Mouse (Mus musculus) thymus, adult 2 months (tissue): Measurements from ENCODE around the gene Ttbk1. TPM values are rescaled to one million over a fixed set of nuclear protein-coding genes. Genes with fewer than 3 reads are reported as not detected.

Experiments
- DNase-seq: peaks from one replicate; pipeline ENCODE4 v3.0.0; 2021
- H3K27ac ChIP-seq: fragments of 200-500 bp; 2 replicates; pipeline ENCODE4 v1.5.1; 2012; ENCODE audit warnings: low read length, control low read depth; ENCODE audit not compliant: control insufficient read depth, insufficient read depth
- H3K27me3 ChIP-seq: fragments of 200-500 bp; 2 replicates; pipeline ENCODE4 v1.6.1; 2012; ENCODE audit warnings: mild to moderate bottlenecking, low read length, moderate library complexity, mixed read lengths; ENCODE audit not compliant: control insufficient read depth, insufficient read depth
- H3K36me3 ChIP-seq: fragments of 200-500 bp; 2 replicates; pipeline ENCODE4 v1.6.1; 2012; ENCODE audit warnings: mild to moderate bottlenecking, low read length, moderate library complexity; ENCODE audit not compliant: control insufficient read depth, insufficient read depth
- H3K4me1 ChIP-seq: fragments of 200-500 bp; replicated peaks from 2 replicates; pipeline ENCODE4 v1.6.1; 2012; ENCODE audit warnings: low read length; ENCODE audit not compliant: control insufficient read depth, insufficient read depth
- H3K4me3 ChIP-seq: fragments of 200-500 bp; 2 replicates; pipeline ENCODE4 v1.5.1; 2012; ENCODE audit warnings: mild to moderate bottlenecking, low read length, control low read depth, moderate library complexity; ENCODE audit not compliant: control insufficient read depth, insufficient read depth
- CTCF ChIP-seq: fragments of 200-500 bp; IDR thresholded peaks from 2 replicates; pipeline ENCODE4 v1.5.1; 2012; ENCODE audit warnings: mild to moderate bottlenecking, control low read depth, low read length, moderate library complexity, borderline replicate concordance; ENCODE audit not compliant: control insufficient read depth, poor library complexity, insufficient read depth; ENCODE audit errors: extremely low read depth
- POLR2A ChIP-seq: fragments of 200-500 bp; IDR thresholded peaks from 2 replicates; pipeline ENCODE4 v1.6.1; 2012; ENCODE audit warnings: mild to moderate bottlenecking, low read length, control low read depth, moderate library complexity; ENCODE audit not compliant: control insufficient read depth, poor library complexity, insufficient read depth; ENCODE audit errors: extremely low read depth
- WGBS: fragments of 180-500 bp; shearing (Covaris S2); methylation state at CpG from one replicate; pipeline ENCODE4 v1.1.7; 2018; 5-methylcytosine and 5-hydroxymethylcytosine counted together
- polyA plus RNA-seq: library from polyadenylated mRNA; depleted of rRNA; stranded (reverse); fragments of >200 nt; gene quantifications from 2 replicates; pipeline ENCODE4 v1.2.3, GENCODE M21; 2012

The Ttbk1 gene
- polyA plus RNA-seq, 1 experiment = 1.0 TPM

DNA sequence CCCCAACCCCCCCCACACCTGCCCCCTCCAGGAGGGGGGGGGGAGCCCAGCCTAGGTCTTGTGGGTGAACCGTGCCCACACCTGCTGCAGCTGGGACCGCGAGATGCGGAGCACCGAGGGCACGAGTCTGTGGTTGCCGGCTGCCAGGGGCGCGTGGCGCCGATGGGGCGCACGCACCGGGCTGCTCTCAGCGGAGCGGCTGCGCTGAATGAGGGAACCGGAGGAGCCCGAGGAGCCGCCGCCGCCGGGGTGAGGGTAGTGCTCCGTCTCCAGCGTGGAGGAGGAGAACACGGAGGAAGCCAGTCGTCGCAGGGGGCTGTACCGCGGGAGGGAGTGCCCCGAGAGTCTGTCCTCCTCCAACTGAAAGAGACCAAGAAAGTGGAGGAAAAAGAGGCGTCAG is 26.8 kb downstream of the Ttbk1 start:
- DNase-seq = peak; percentile 23
- Histone ChIP-seq H3K36me3 (no peaks in the 10 kb centered on the region), H3K4me3 (no peak overlapping the region), H3K27ac (no peak overlapping the region), H3K27me3 (peaks cover 10% of the 10 kb centered on the region; the same call in 1 of the 2 replicates), H3K4me1 (peaks cover 7% of the 10 kb centered on the region; the same call in 1 of the 2 replicates)
- WGBS = 1% methylated on average over 32 of the region's 32 CpGs
- no peak for TF ChIP-seq CTCF
- TF ChIP-seq POLR2A = no peak

DNA sequence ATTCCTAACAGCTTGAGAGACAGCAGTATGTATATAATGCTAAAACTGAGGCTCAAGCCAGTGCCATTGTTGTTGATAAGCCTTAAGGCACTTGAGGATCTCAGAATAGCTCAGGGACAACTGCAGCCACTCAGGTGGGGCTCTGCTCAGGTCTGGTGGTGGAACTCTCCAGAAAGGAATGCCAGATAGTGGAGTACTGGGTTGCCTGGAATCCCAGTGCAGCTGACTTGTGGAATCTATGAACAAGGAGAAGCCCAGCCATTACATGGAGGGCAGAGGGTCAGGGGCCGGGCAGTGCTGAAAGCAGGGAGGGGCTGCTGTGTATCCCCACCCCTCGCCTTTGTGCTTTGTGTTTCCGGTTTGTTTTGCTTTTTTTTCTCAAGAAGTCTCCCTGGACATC is 29.0 kb downstream of the Ttbk1 start:
- peaks cover 7% of the 10 kb centered on the region; the same call in 1 of the 2 replicates for H3K4me1 ChIP-seq
- no peak overlapping the region for H3K27ac ChIP-seq
- DNase-seq = no peak
- TF ChIP-seq POLR2A = no peak
- no peak for TF ChIP-seq CTCF
- H3K27me3 ChIP-seq = peaks cover 20% of the 10 kb centered on the region; the same call in 1 of the 2 replicates
- WGBS = 51% methylated on average over 3 of the region's 3 CpGs
- no peaks in the 10 kb centered on the region for H3K36me3 ChIP-seq
- no peak overlapping the region for H3K4me3 ChIP-seq

DNA sequence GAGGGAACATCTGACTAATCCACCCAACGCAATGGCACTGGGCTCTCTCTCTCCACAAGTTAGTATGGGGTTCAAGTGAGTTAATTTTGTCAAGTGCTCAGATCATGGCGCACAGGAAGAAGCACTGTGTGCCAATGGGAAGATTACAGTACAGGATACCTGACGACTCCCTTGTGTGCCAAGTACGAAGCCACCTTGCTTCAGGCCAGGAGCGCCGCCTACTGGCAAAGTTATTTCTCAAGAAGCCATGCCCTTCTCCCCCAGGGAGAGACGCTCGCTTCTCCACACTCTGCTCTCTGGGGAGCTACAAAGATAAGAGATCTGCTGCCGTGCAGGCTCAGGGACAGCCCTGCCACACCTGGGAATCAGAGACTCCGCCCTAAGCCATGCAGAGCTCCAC is 29.7 kb downstream of the Ttbk1 start:
- Histone ChIP-seq H3K27me3 (peaks cover 27% of the 10 kb centered on the region; the same call in 1 of the 2 replicates), H3K27ac (no peak overlapping the region), H3K4me1 (peaks cover 7% of the 10 kb centered on the region; the same call in 1 of the 2 replicates), H3K36me3 (no peaks in the 10 kb centered on the region), H3K4me3 (no peak overlapping the region)
- DNase-seq = peak; percentile 58
- 13% methylated on average over 10 of the region's 10 CpGs for WGBS
- TF ChIP-seq CTCF (peak; percentile 31; the same call in 1 of the 2 replicates), POLR2A (no peak)

DNA sequence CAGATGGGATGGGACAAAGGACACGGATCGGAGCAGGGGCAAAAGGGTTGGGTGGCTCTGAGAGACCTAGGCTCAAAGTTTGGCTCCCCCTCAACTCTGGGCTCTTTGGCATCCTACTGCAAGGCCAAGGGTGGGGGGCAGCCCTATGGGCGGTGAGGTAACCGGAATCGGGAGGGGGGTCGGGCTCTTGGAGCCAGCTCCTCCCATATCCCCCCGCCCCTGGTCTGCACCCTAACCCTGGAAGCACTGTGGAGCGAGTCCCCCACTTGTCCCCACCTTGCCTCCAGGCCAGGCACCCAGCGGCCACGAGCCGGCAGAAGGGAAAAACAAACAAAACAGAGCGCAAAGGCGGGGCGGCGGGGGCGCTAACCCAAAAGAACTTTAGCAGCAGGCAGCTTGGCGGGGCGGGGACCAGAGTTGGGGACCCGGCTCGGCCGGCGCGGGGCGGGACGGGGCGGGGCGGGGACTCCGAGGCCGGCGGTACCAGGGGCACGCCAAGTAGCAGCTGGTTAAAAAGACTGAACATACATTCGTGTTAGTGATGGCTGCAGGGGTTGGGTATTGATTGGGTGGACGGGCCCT is 32.3 kb downstream of the Ttbk1 start:
- no peaks in the 10 kb centered on the region; the same call in 1 of the 2 replicates for H3K4me1 ChIP-seq
- peak; percentile 25 for DNase-seq
- peaks cover 23% of the 10 kb centered on the region; the same call in 1 of the 2 replicates for H3K27me3 ChIP-seq
- no peak overlapping the region for H3K27ac ChIP-seq
- H3K36me3 ChIP-seq = no peaks in the 10 kb centered on the region
- 3% methylated on average over 33 of the region's 33 CpGs for WGBS
- no peak overlapping the region for H3K4me3 ChIP-seq
- TF ChIP-seq CTCF (no peak), POLR2A (no peak)

DNA sequence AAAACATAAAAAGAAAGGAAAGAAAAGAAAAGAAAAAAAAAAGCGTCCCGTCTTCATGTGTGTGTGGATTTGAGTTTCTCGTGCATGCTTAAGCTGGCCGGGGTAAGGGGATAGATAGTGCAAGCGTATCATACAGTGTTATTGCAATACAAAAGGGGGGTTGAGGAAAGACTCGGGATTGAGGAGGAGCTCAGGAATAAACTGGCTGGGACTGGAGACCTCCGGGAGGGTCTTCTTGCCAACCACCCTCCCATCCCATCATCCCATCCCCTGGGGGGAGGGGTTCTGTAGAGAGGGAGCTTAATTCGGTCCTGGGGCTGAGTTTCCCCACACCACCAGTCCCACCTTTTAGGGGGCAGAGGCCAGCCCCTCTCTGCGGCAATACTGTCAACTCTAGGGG is 32.9 kb downstream of the Ttbk1 start:
- no peak for DNase-seq
- Histone ChIP-seq H3K27ac (no peak overlapping the region), H3K4me1 (no peaks in the 10 kb centered on the region; the same call in 1 of the 2 replicates), H3K36me3 (no peaks in the 10 kb centered on the region), H3K4me3 (no peak overlapping the region), H3K27me3 (peaks cover 20% of the 10 kb centered on the region; the same call in 1 of the 2 replicates)
- TF ChIP-seq CTCF (no peak), POLR2A (no peak)
- WGBS = 9% methylated on average over 9 of the region's 9 CpGs

DNA sequence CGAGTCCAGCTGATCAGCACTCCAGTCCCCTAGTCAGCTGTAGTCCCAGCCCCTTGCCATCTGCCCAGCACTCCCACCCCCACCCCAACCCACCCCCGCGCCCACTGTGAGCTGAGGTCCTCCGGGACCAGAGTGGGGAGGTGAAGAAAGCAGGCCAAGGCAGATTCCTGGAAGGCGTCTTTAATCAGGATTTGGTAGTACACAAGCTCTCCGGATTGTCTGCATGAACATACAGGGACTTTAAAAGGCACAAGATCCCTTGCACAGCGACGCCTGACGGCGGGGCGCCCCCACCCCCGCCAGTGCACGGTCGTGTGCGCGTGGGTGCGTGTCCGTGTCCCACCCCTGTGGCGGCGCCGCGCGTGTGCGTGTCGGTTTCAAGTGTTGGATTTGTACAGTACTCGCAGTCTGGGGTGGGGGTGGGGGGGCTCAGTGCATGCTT is 33.5 kb downstream of the Ttbk1 start:
- Histone ChIP-seq H3K27ac (no peak overlapping the region), H3K27me3 (peaks cover 20% of the 10 kb centered on the region; the same call in 1 of the 2 replicates), H3K36me3 (no peaks in the 10 kb centered on the region), H3K4me3 (no peak overlapping the region), H3K4me1 (no peaks in the 10 kb centered on the region; the same call in 1 of the 2 replicates)
- 12% methylated on average over 26 of the region's 26 CpGs for WGBS
- no peak for DNase-seq
- TF ChIP-seq CTCF (no peak), POLR2A (no peak)
